Mouse (Mus musculus) mesoderm, embryonic 11.5 days (tissue): ENCODE measurements around the gene Nptxr.
"Not testable (repeated sequence)": the region's sequence is repeated elsewhere in the genome, so short reads cannot be mapped to it uniquely, and the experiment has no call there.

Source experiments
- DNase-seq: peaks from one replicate; pipeline ENCODE4 v3.0.0-alpha.2; 2012; ENCODE audit warnings: low read depth, low spot score

The Nptxr gene

DNA sequence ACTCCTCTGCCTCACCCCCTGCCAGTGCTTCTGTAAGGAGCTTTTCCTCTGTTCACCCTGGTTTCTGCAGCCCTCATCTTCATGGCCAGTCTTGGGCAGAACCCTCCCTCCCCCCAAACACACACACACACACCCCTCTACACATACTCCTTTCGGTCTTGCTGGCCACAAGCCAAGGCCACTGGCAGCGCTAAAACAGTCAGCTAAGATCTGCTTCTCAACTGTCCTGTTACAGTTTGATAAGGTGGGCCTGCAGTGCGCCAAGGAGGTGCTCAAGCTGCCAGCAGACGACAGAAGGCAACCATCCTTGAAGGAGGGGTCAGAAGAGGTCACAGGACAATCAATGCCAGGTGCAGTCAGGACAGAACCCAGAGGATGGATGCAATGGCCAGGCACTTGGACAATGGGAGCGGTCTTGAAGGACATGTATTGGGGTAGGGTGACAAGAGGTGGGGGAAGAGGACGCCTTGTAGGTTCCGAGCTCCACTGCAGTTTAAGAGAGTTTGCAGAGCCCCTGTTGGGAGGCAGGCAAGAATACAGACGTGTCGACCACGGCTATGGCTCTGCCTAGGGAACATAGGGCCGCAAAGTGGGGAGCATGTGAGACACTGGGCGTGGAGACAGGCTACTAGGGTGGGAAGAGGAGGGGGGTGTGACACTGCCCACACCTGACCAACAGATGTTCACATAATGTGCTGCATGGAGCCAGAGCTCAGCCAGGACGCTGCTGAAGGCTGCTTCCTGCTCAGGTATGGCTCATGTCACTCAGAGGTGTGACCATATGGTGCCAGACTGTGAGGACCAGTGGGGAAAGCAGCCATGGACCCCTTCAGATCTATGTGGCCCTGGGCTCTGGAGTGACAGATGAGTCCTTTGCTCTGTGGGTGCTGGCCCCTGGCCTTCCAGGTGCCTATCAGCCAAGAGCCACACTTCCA lies 18.0 kb upstream of the Nptxr start:
- no peak for DNase-seq

DNA sequence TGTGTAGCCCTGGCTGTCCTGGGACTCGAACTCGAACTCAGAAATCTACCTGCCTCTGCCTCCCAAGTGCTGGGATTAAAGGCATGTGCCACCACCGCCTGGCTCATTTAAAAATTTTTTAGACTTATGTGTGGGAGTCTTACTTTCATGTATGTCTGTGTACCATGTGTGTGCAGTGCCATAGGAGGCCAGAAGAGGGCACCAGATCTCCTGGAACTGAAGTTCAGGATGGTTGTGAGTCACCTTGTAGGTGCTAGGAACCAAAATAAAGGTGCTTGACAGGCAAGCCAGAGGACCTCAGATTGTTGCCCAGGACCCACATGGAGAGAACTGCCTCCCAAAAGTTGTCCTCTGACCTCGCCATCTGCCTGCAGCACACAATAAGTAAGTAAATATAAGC lies 13.8 kb upstream of the Nptxr start:
- DNase-seq: no peak

DNA sequence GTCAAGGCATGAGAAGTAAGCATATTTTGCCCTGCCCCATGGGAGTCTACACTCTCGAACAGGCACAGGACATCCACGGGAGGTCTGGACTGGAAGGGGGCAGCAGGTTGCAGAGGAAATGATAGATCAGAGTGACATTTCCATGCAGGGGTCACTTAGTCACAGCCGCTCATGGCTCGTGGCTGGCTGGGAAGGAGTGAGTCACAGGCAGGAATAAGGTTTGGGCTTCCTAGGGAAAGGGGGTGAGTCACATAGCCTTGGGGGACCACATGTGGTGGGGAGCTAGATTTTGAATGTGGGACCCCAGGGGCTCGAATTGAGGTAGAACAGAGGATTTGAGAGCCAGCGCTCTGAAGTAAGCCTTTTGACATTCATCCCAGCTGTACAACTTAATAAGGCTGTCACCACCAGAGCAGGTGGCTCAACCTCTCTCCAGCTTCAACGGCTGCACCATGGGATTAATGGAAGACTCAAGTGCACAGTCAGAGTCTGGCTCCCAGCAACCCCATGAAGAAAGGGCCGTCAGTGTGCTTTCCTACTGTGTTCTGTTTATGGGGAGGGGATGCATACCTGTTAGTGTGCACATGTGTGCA lies 9.2 kb upstream of the Nptxr start:
- no peak for DNase-seq

- not testable (repeated sequence) for DNase-seq
Measured at GRCm38 (mm10) chr15:79812840-79813239, 8.3 kb upstream of the Nptxr start.

DNA sequence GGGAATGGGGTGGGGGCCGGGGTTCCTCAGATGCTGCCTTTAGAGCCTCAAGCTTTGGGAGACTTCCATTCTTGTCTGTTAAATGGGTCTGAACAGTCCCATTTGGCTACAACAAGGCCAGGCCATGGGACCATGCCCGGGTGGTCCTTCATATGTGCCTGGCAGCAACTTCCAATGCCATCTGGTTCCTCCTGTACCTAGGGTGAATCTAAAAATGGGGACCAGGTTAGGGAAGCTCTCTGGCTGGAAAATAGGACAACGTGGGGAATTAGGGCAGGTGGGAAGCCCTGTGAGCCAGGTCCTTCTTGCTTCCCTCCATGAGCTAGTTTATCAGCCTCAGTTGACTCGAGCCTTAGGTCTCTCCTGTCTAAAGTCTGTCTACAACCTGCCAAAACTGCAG lies 6.4 kb upstream of the Nptxr start:
- DNase-seq: no peak

DNA sequence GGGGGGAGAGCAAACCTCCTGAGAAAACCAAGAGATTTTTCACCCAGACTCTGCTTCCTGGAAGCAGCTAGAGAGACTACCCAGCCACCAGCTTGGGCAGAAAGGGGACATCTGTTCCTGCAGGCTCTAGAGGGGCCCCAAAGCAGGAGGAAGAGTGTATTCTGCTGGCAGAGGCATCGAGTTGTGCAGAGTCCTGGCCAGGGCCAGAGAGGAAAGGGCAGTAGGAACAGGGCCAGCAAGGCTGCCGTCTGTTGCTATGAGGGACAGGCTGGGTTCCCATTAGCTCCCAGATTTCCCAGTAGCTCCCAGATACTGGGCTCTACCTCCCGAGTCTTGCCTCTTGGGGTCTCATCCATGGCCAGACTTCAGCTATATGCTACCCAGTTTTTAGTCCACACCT lies 5.5 kb upstream of the Nptxr start:
- DNase-seq: no peak

GRCm38 (mm10) chr15:79808658-79809057 lies 4.1 kb upstream of the Nptxr start:
- DNase-seq: no peak

DNA sequence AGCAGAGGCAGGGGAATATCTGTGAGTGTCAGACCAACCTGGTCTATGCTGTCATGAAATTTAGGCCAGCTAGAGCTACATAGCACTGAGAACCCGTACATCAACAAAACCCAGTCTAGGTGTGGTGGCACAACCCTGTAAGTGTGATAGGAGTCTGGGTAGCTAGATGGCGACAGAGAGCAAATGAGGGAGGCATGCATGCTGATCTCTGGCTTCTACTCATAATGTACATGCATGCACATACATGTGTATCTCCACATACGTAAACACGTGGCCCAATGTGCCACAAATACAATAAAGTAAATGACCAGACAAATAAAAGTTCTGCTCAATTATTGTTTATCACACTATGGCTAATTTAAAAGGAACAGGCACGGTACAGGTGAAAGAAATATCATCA lies 3.5 kb upstream of the Nptxr start:
- DNase-seq: peak; percentile 72

DNA sequence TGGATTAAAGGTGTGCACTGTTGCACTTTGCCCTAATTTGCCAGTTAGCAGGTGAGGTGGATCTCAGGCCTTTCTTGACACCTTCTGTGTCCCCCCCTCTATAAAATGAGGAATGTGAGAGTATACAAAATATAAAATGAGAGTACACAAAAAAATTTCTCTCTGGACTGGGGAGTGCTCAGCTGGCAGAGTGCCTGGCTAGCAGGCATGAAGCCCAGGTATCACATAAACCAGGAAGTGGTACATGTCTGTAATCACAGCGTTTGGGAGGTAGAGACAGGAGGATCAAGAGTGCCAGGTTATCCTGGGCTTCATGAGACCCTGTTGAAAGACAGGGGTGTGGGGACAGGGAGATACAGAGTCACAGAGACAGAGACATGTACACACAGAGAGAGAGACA lies 2.5 kb upstream of the Nptxr start:
- no peak for DNase-seq

GRCm38 (mm10) chr15:79805246-79805645 lies 680 bp upstream of the Nptxr start:
- DNase-seq: no peak

DNA sequence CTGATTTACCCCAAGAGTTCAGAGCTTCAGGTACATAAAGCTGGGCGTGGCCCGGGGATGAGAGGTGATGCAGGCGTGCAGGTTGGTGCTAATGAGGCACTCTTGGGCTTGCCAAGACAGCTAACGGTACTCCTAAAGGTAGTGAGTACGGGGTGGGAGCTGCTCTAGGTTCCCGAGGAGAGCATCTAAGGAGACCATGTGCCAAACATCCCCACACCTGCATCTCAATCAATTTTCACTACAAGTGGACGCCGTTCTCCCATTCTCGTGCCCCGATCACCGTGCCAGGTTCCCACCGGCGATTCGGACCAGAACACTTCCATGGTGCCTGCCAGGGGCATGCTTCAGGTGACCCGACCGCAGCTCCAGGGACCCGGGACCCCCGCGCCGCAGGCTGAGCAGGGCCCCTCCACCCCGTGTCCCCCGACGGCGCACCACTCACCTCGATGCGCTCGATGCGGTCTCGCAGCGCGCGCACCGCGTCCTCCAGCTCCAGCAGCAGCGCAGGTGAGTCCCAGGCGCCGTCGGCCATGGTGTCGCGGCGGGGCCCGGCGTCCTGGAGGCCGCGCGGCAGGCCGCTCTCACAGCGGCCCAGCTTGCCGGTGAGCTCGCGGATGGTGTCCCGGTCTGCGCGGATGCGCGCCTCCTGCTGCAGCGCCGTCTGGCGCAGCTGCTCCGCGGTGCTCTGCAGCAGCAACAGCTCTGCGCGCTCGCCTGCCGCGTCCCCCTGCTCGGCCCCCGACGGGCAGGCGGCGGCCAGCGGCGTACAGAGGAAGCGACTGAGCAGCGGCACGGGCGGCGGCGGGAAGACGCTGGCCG lies 824 bp downstream of the Nptxr start:
- DNase-seq: no peak

- no peak for DNase-seq
Measured at GRCm38 (mm10) chr15:79802304-79802703, 2.3 kb downstream of the Nptxr start.

- no peak for DNase-seq
Measured at GRCm38 (mm10) chr15:79801646-79802045, 2.9 kb downstream of the Nptxr start.

DNA sequence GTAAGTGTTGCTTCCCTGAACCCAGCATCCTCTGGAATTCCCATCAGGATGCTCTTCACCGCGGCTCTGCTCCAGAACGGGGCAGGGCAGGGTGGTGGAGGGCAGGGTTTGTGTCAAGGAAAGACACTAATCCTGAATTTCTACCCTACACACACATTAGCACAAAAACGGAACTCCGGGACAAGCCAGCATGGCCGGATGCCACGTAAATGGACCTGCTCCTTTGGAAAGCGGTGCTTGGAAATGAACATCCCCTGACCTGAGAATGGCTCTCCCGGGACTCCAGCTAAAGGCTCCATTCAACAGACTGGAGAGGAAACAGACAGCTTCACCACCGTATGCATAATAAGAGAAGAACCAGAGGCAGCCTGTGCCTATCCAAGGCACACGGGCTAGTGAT lies 3.9 kb downstream of the Nptxr start:
- DNase-seq: no peak

GRCm38 (mm10) chr15:79798591-79798990 lies 6.0 kb downstream of the Nptxr start:
- DNase-seq: no peak

GRCm38 (mm10) chr15:79797680-79798079 lies 6.9 kb downstream of the Nptxr start:
- DNase-seq: no peak

DNA sequence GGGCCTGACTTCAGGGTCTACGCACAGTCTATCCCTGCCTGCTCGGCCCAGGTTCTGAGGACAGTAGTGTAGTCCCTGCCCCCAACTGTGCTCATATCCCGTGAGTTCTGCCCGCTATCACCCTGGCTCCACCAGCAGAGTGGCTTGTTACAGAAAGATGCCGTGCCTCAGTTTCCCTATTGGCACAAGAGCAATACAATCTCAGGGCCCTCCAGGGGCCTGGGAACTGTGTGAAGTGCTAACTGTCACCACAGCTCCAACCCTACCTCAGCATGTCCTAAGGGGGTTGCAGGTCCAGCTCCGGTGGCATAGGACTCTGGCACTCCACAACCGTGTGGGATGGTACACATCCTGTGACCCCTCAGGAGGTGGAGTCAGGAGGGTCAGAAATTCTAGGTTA lies 7.5 kb downstream of the Nptxr start:
- DNase-seq: no peak

- no peak for DNase-seq
Measured at GRCm38 (mm10) chr15:79796256-79796655, 8.3 kb downstream of the Nptxr start.

- DNase-seq: no peak
Measured at GRCm38 (mm10) chr15:79794173-79794572, 10.4 kb downstream of the Nptxr start.

DNA sequence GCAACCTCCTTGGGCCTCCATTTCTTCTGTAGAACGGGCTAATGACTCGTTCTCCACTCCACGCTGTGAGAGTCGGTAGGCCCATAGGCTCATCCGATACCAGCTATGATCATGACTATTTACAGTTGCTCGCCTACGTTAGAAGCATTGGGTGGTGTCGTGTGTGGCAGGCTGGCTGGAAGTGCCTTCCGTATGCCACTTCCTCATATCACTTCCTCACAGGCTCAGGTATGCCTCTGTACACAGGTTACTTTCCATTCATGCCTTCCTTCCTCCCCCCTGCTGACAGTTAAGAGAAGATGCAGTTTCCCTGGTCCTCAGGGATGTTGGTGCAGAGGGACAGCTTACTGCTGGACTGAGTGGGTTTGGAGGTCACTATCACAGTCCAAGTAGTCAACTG lies 11.5 kb downstream of the Nptxr start:
- DNase-seq: no peak

GRCm38 (mm10) chr15:79792455-79792854 lies 12.1 kb downstream of the Nptxr start:
- DNase-seq: peak; percentile 44

DNA sequence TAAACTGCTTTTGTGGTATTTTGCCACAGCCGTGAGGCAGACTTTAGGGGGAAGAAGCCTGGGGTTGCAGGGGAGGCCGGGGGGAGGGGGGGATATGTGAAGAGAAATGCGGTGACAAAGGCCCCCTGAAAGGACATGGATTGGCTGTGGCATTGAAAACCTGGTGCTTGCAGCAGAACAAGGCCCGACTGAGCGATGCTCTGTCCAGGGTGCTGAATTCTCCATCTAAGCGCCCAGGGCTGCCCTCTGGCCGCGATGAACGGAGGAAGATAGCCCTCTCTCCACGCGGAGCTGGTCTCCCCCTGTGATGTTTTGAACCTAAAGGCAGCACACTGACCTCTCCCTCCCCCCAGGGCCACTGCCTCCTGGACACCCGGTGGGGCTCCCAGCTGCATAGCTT lies 13.1 kb downstream of the Nptxr start:
- DNase-seq: peak; percentile 87
